Mouse (Mus musculus): ENCODE data around the gene I0C0044D17Rik. TPM values are rescaled to one million over a fixed set of nuclear protein-coding genes. Genes with fewer than 3 reads are reported as not detected.
"Not testable (repeated sequence)": the region's sequence is repeated elsewhere in the genome, so short reads cannot be mapped to it uniquely, and the experiment has no call there.

Gene I0C0044D17Rik
- polyA plus RNA-seq (2015; fragmentation: Nextera tagmentation; extraction: Ambion mirVana), result not detected in 2 replicates

- not testable (repeated sequence) for H3K9ac ChIP-seq; H3K4me2 ChIP-seq; ATAC-seq (ENCODE audit: insufficient read depth); H3K4me1 ChIP-seq (replicated peaks); H3K27me3 ChIP-seq; H3K4me3 ChIP-seq (replicated peaks); H3K27ac ChIP-seq (replicated peaks); H3K36me3 ChIP-seq (replicated peaks); H3K9me3 ChIP-seq (replicated peaks)
- WGBS (ENCODE audit: insufficient replicate concordance), result 43% methylated on average over 1 of the region's 1 CpGs
Measured at GRCm38 (mm10) chr4:98823740-98824139, at the start of gene I0C0044D17Rik. Gene I0C0044D17Rik (minus strand): TSS chr4:98823840.

DNA sequence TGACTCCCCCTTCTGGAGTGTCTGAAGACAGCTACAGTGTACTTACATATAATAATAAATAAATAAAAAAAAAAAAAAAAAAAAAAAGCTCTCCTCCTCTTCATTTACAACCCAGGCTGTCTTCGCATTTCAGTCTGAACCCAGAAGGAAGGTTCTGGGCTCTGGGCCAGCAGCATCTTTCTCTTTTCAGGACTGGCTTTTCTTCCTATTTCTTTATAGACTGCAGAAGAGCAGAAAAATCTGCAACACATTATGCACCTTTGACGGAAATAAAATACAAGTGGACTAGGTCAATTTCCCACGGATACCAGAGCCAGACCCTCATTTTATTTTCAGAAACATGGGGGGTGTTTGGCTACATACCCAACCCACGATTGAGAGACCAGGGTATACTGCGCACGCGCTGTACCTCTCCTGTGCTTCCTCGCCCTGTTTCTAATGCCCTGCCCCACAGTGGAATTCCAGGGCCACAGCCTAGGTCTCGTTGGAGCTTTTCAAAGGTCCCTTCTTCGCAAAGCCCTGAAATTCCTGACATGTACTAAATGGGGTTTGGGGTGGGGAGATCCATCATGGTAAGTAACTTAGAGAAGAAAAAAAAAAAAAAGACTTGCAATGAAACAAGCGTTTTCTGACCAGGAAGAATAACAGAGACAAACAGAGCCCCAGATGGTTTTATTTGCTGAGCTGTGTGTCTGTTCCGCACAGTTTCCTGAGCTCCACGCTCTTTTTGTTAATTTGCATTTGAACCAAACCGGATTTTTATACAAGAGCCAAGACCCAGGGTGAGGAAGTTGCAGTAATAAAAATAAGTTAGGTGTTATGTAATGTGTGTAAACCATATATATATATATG lies 42.0 kb upstream of the I0C0044D17Rik start:
- ATAC-seq (ENCODE audit: insufficient read depth), result no peak

GRCm38 (mm10) chr4:98864546-98864945 lies 40.9 kb upstream of the I0C0044D17Rik start:
- no peak for ATAC-seq (ENCODE audit: insufficient read depth)
- no peak overlapping the region for H3K4me3 ChIP-seq (replicated peaks)
- no peak overlapping the region for H3K4me2 ChIP-seq
- H3K27me3 ChIP-seq, result no peaks in the 10 kb centered on the region
- H3K4me1 ChIP-seq (replicated peaks), result no peaks in the 10 kb centered on the region
- 80% methylated on average over 3 of the region's 3 CpGs for WGBS (ENCODE audit: insufficient replicate concordance)
- H3K9me3 ChIP-seq (replicated peaks), result no peaks in the 10 kb centered on the region
- no peak overlapping the region for H3K9ac ChIP-seq
- H3K36me3 ChIP-seq (replicated peaks), result no peaks in the 10 kb centered on the region
- H3K27ac ChIP-seq (replicated peaks), result no peak overlapping the region

More for the DNA sequence above, 42.0 kb upstream of the I0C0044D17Rik start:
- no peak overlapping the region for H3K4me2 ChIP-seq
- no peak overlapping the region for H3K27ac ChIP-seq (replicated peaks)
- WGBS (ENCODE audit: insufficient replicate concordance), result 75% methylated on average over 14 of the region's 14 CpGs
- H3K9me3 ChIP-seq (replicated peaks), result no peaks in the 10 kb centered on the region
- no peaks in the 10 kb centered on the region for H3K4me1 ChIP-seq (replicated peaks)
- H3K4me3 ChIP-seq (replicated peaks), result no peak overlapping the region
- no peaks in the 10 kb centered on the region for H3K27me3 ChIP-seq
- no peak overlapping the region for H3K9ac ChIP-seq
- no peaks in the 10 kb centered on the region for H3K36me3 ChIP-seq (replicated peaks)

DNA sequence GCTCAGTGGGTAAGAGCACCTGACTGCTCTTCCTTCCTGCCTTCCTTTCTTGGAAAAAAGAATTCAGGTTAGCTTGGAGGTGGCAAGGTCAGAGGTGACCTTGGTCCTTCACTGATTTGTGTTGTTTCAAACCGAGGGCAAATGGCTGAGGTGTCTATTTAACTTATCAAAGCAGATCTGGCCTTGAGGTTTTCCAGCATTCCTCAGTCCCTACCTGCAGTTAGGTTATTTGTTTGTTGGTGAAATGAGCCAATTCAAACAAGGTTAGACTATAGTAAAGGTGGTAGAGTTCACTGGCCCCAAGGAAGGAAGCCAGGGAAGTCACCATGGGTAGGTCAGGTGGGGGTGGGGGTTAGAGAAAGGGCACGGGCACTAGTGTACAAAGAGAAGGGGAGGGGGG lies 40.5 kb upstream of the I0C0044D17Rik start:
- no peak for ATAC-seq (ENCODE audit: insufficient read depth)
- Histone ChIP-seq H3K9ac (no peak overlapping the region), H3K9me3 (replicated peaks) (no peaks in the 10 kb centered on the region), H3K27me3 (no peaks in the 10 kb centered on the region), H3K4me1 (replicated peaks) (no peaks in the 10 kb centered on the region), H3K27ac (replicated peaks) (no peak overlapping the region), H3K4me2 (no peak overlapping the region), H3K4me3 (replicated peaks) (no peak overlapping the region), H3K36me3 (replicated peaks) (no peaks in the 10 kb centered on the region)
- WGBS (ENCODE audit: insufficient replicate concordance), result 35% methylated on average over 1 of the region's 2 CpGs

GRCm38 (mm10) chr4:98863451-98863850 lies 39.8 kb upstream of the I0C0044D17Rik start:
- Histone ChIP-seq H3K4me1 (replicated peaks) (no peaks in the 10 kb centered on the region), H3K9ac (no peak overlapping the region), H3K27me3 (no peaks in the 10 kb centered on the region), H3K4me2 (no peak overlapping the region), H3K4me3 (replicated peaks) (no peak overlapping the region), H3K27ac (replicated peaks) (no peak overlapping the region), H3K36me3 (replicated peaks) (no peaks in the 10 kb centered on the region), H3K9me3 (replicated peaks) (no peaks in the 10 kb centered on the region)
- 62% methylated on average over 2 of the region's 2 CpGs for WGBS (ENCODE audit: insufficient replicate concordance)
- no peak for ATAC-seq (ENCODE audit: insufficient read depth)

- Histone ChIP-seq H3K9ac (no peak overlapping the region), H3K27me3 (no peaks in the 10 kb centered on the region)
Measured at GRCm38 (mm10) chr4:98858151-98858855, 34.7 kb upstream of the I0C0044D17Rik start.

DNA sequence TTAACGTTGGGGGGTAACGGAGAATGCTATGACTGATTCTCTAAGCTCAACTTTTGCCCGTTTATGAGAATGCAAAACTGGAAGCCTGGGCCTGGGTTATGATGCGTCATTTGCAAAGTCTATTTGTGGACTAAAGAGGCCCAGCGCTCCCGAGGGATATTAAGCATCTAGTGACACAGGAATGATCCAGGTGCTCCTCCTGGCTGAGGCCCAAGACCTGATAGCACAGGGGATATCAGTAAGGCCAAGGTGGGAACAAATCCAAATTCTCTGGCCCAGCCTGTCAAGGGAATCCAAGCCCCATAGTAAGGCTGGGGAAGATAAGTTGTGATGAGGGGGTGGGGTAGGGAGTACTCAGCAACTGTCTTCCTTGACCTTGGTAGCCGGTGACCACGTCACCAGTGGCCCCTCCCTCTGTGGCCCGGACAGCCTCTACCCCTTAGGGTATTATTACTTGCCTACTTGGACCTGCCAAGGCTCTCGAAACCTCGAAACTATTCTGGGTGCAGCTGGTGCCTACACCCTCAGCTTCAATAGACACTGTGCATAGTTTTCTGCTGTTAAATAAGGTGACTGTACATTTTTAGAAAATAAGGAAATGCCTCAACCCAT lies 33.5 kb upstream of the I0C0044D17Rik start:
- Histone ChIP-seq H3K4me1 (replicated peaks) (no peaks in the 10 kb centered on the region), H3K9ac (no peak overlapping the region), H3K4me2 (no peak overlapping the region), H3K27ac (replicated peaks) (no peak overlapping the region), H3K4me3 (replicated peaks) (no peak overlapping the region), H3K36me3 (replicated peaks) (no peaks in the 10 kb centered on the region), H3K9me3 (replicated peaks) (no peaks in the 10 kb centered on the region), H3K27me3 (no peaks in the 10 kb centered on the region)
- no peak for ATAC-seq (ENCODE audit: insufficient read depth)
- WGBS (ENCODE audit: insufficient replicate concordance), result 60% methylated on average over 11 of the region's 11 CpGs

More at GRCm38 (mm10) chr4:98858151-98858855, 34.7 kb upstream of the I0C0044D17Rik start:
- Histone ChIP-seq H3K9me3 (replicated peaks) (no peaks in the 10 kb centered on the region), H3K4me3 (replicated peaks) (no peak overlapping the region), H3K27ac (replicated peaks) (no peak overlapping the region), H3K36me3 (replicated peaks) (no peaks in the 10 kb centered on the region), H3K4me2 (no peak overlapping the region), H3K4me1 (replicated peaks) (no peaks in the 10 kb centered on the region)
- WGBS (ENCODE audit: insufficient replicate concordance), result 37% methylated on average over 4 of the region's 4 CpGs
- no peak for ATAC-seq (ENCODE audit: insufficient read depth)

- Histone ChIP-seq H3K27me3 (no peaks in the 10 kb centered on the region), H3K4me3 (replicated peaks) (no peak overlapping the region), H3K27ac (replicated peaks) (no peak overlapping the region), H3K4me2 (no peak overlapping the region), H3K9me3 (replicated peaks) (no peaks in the 10 kb centered on the region), H3K36me3 (replicated peaks) (no peaks in the 10 kb centered on the region), H3K9ac (no peak overlapping the region), H3K4me1 (replicated peaks) (no peaks in the 10 kb centered on the region)
- ATAC-seq (ENCODE audit: insufficient read depth), result no peak
- WGBS (ENCODE audit: insufficient replicate concordance), result 74% methylated on average over 4 of the region's 4 CpGs
Measured at GRCm38 (mm10) chr4:98853926-98854325, 30.3 kb upstream of the I0C0044D17Rik start.

DNA sequence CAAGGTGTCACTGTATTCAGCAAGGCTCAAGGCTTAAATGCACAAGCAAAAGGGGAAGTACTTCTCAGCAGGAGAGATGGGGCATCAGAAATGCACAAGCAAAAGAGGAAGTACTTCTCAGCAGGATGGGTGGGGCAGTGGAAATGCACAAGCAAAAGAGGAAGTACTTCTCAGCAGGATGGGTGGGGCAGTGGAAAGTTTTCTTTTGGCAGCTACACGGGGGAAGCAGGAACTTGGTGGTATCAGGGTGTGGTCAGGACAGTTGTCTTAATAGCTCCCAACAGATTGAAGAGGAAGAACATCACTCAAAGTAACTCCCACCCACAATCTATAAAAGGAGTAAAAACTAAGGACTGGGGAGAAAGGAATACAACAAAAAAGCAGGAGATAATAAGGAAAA lies 26.8 kb upstream of the I0C0044D17Rik start:
- not testable (repeated sequence) for H3K4me3 ChIP-seq (replicated peaks); H3K9me3 ChIP-seq (replicated peaks); H3K27me3 ChIP-seq; ATAC-seq (ENCODE audit: insufficient read depth); H3K4me1 ChIP-seq (replicated peaks); H3K9ac ChIP-seq; H3K4me2 ChIP-seq; H3K27ac ChIP-seq (replicated peaks); H3K36me3 ChIP-seq (replicated peaks)
- 26% methylated on average over 1 of the region's 1 CpGs for WGBS (ENCODE audit: insufficient replicate concordance)

- Histone ChIP-seq H3K36me3 (replicated peaks) (no peaks in the 10 kb centered on the region), H3K27me3 (no peaks in the 10 kb centered on the region), H3K4me2 (no peak overlapping the region), H3K9me3 (replicated peaks) (no peaks in the 10 kb centered on the region), H3K4me3 (replicated peaks) (no peak overlapping the region), H3K4me1 (replicated peaks) (no peaks in the 10 kb centered on the region), H3K27ac (replicated peaks) (no peak overlapping the region), H3K9ac (no peak overlapping the region)
- WGBS (ENCODE audit: insufficient replicate concordance), result 44% methylated on average over 6 of the region's 6 CpGs
- ATAC-seq (ENCODE audit: insufficient read depth), result no peak
Measured at GRCm38 (mm10) chr4:98847120-98847885, 23.7 kb upstream of the I0C0044D17Rik start.
